Mouse (Mus musculus) induced T-regulatory cell, adult 2 months (primary cell): ENCODE results near the gene Spag9.

Experiments
- DNase-seq: peaks from one replicate; pipeline ENCODE4 v3.0.0-alpha.2; 2012; ENCODE audit warnings: low read depth

The Spag9 gene

GRCm38 (mm10) chr11:94133344-94133955, 137.6 kb downstream of the Spag9 start:
- peak; percentile 92 for DNase-seq

DNA sequence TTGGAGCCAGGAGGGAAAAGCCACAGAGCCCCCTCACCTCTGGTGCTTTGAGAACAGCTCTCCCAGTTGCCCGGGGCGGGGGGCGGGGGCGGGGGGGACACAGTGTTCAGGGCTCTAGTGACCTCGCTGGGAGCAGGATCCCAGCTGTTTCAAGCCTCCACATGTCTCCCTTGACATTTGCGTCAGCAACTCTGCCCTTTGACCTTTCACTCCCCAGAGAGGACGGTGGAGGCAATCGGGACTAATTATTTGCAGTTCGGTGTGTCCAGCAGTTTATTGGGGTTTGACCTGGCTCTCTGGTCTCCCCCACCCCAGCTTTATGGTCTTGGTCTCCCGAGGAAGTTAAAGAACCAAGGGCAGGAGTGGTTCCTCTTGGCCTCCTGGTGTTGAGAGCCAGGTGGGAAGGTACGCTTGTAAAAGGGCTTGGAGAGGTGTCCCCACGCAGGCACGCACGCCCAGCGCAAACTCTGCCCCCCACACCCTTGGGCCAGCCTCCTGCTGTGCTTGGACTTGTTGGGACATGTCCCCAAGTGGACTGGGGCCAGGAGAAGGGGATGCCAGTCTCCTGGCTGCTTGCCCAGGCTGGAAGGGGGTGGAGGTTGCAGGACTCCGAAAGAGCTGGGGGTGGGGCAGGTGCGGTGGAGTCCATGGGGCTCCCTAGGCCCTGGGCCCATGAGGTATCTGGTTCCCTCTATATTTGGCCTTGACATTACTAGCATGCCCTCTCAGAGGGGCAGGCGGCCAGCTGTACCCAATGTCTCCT, 138.4 kb downstream of the Spag9 start:
- DNase-seq, result no peak

- no peak for DNase-seq
Measured at GRCm38 (mm10) chr11:94135581-94136001, 139.7 kb downstream of the Spag9 start.

DNA sequence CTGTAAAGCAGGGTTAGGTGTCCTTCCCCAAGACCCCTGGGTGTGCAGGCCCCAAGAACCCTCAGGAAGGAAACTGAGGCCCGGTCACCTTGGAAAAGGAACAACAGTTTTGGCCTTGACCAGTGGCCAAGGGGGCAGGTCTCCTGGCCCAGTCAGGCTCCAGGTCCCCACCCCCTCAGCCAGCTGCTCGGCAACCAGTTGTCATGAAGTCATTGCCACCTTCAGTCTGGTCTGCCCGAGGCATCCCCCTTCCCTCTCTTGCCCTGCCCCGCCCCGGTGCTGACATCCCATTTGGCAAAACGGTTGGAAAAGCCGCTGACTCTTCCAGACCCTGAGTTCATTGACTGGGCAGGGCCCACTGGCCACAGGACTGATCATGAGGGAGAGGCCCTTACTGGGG, 140.8 kb downstream of the Spag9 start:
- DNase-seq, result no peak

DNA sequence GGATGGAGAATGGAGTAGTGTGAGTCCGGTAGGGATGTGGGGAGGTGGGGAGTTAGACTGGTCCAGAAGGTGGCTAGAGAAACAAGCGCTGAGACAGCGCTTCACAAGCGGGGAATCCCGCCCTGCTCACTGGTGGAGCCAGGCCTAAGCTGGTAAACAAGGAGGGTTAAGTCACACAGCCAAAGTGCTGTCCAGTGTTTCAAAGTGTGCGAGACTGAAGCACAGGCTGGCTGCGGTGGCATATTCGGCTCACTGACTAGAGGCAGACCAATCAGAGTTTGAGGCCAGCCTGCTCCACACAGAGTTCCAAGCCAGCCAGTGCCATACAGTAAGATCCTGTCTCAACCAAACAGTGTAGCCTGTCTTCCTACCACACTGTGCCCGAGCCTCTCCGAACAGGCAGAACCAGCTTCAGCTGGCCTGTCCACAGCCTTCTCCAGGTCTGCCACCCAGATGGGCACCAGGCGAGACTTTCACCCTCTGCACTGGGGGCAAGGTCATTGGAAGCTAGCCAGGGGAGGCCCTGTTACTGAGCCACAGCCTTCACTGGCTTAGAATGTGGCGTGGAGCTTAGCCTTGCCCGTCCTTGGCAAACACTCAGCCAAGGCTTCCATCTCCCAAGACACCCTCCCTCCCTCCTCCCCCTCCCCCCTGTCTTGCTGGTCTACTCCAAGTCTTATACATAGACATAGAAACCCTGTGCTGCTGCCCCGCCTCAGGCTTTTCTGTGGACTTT, 141.6 kb downstream of the Spag9 start:
- no peak for DNase-seq

- DNase-seq, result no peak
Measured at GRCm38 (mm10) chr11:94138411-94139231, 142.7 kb downstream of the Spag9 start.

DNA sequence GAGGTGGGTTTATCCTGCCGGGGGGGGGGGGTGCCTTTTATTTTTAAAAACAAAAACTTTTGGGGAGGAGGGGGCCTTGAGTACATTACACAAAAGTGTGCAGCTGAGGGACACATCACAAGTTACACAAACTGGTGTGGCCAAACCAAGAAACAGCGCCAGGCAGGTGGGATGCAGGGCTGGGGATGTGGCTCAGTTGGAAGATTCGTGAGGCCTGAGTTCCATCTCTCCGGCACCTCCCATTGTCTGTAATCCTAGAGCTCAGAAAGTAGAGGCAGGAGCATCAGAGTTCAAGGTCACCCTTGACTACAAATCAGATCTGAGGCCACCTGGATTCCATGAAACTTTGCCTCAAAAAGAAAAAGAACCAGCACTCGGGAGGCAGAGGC, 143.3 kb downstream of the Spag9 start:
- no peak for DNase-seq

DNA sequence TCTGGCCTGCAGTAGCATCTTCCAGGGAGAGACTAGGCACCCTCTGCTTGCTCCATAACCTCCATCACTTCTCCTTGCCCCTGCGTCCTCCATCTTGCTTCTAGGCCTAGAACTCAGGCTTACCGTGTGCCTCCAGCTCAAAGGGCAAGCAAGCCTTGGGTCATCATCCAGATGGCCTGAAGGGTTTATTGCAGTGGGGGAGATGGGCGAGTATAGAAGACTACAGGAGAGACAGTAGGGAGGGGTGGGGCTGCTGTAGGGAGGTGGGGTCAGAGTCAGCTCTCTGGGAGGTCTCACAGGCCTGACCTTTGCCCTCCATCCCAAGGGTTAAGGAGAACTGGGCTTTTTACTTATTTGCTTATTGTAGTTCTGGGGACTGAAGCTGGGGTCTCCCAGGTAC, 144.6 kb downstream of the Spag9 start:
- no peak for DNase-seq

- no peak for DNase-seq
Measured at GRCm38 (mm10) chr11:94141564-94141963, 145.7 kb downstream of the Spag9 start.

DNA sequence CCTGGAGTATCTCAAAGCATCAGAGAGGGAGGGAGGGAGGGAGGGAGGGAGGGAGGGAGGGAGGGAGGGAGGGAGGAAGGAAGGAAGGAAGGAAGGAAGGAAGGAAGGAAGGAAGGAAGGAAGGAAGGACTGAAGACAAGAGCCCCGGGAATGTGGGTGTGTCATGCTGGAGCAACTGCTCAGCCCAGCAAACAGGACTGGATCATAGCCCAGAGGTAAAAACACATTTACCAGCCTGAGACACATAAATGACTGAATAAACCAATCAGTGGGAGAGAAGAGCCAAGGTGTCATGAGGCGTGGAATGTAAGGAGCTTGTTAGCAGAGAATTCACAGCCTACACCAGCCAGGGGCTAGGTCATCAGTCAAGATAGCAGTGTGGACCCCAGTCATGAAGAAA, 147.4 kb downstream of the Spag9 start:
- DNase-seq, result no peak

GRCm38 (mm10) chr11:94144771-94145539, 149.1 kb downstream of the Spag9 start:
- DNase-seq, result no peak

DNA sequence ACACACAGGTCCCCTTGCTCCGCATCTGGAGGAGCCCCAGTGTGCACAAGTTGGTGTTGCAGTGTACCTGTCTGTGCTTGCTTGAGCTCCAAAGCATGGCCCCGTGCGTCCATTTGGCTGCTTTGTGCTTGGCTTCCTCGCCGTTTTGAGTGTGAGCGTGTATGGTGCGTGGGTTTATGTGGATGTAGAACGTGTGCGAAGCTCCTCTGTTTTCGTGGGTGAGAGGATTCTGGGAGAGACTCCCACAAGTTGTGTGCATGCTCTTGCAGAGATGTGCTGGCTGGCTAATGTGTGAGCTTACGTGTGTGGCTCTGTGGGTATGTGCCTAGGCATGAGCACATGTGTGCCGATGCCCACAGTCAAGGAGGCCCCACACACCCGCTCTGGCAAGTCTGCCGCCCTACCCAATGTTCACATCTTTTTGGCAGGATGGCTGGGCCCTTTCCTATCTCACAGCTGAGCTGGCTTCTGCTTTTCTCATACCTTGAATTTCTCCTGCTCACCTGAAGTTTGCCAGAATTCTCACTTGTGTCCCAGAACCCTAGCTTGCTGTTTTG, 150.2 kb downstream of the Spag9 start:
- DNase-seq, result no peak

- DNase-seq, result no peak
Measured at GRCm38 (mm10) chr11:94146733-94147485, 151.0 kb downstream of the Spag9 start.

DNA sequence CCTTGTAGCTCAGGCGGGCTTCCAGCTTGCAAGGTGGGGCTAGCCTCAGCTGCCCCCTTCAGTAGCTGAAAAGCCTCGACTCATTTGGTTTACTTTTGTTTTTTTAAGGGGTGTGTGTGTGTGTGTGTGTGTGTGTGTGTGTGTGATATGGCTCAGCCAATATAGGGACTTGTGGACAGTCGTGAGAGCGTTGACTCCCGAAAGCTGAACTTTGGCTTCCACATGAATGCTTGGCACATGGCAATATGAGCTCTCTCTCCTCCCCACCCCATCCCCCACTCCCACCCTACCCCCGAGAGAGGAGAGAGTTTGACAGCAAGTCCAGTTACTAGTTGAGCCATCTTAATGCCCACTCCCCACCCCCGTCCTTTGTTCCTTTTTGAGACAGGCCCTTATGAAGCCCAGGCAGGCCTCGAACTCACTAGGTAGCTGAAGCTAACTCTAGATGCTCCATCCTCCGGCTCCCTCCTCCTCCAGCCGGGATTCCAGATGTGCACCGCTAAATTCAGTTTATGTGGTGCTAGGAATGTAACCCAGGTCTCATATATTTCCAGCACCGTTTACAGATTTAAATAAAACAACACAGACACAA, 152.3 kb downstream of the Spag9 start:
- DNase-seq, result no peak

GRCm38 (mm10) chr11:94148931-94149491, 153.1 kb downstream of the Spag9 start:
- DNase-seq, result no peak

DNA sequence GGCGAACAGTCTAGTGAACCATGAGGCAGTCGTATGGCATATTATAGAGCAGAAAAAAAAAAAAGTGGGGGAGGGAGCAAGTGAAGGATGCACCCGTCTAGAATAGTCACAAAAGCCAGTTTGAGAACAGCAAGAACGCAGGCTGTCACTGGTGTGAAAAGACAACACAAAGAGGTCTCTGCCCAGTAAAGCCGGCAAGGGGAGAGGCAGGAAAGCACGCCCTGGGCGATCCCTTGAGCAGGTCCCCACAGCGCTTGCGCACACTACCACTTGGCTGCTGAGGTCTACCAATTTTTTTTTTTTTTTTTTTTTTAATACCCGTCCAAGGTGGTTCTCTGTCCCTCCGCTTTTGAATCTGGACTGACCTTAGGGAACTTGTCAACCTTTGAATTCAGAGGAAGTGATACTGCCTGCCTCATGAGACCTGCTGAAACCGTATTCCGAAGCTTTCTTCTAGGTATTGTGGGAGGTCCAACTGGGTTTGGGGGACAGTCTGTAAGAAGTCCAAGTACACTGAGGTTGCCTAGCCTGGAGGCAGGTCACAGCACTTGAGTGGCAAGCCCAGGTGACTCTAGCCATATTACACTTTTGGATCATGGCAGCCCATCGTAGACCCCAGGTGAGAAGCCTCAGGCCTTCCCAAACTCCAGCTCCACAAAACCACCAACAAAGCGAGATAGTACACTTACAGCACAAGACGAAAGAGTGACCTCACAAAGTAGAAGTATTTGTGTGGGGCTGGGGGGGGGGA, 153.8 kb downstream of the Spag9 start:
- peak; percentile 45 for DNase-seq

DNA sequence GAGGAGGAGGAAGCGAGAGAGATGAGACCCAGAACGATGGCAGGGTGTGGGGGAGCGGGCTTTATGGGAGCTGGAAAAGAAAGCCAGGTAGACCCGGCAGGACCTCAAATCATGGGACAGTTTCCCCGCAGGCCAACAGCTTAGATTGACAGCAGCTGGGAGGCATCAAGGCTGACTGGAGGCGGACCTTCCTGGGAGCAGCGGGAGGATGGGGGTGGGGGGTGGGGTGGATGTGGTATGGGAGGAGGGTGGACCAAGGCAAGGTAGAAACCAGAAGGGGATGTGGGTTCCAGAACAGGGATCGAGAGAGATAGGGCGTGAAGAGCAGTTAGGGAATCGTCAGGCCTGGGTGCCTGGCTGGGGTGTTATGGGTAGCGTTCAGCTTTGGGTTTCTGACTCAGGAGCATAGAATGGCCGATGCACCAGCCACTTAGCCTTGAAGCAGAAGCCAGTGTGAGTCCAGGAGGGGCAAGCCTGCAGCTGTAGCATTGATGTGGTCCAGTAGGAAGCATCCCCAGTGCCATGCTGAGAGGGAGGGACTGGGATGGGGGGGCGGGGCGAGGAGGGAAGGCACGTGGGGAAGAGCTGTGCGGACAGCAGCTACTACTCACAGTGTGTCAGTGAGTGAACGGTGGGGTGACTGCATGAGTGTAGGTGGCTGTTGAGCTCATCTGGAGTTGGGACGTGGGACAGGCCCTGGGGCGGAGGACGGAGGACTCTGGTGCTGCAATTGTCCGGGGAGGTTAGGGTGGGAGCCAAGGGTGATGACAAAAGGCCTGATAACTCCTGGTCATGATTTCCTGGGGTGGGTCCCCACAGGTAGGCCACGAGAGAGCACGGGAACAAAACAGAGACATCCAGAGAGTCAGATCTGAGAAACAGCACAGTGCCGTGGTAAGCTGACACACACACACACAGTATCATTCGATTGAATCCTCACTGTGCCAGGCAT, 154.9 kb downstream of the Spag9 start:
- no peak for DNase-seq

DNA sequence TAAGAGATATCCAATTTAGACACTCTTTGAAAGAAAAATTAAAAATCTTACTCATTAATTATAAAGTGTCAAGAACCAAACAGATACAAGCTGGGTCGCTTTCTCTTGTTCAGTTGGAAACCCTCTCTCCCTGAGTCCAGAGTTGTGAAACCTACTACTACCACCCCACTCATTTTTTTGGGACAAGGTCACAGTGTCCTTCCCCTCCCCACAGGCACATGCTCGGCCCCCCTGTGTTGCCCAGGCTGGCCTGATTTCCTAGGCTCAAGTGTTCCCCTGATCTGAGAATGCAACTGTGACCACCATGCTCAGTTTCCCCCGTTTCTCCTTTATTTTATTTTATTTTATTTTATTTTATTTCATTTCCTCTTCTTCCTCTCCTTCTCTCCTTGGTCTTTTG, 158.3 kb downstream of the Spag9 start:
- DNase-seq, result no peak
